ENCODE assay signal across 31 mouse cellular contexts in the genomic region with DNA sequence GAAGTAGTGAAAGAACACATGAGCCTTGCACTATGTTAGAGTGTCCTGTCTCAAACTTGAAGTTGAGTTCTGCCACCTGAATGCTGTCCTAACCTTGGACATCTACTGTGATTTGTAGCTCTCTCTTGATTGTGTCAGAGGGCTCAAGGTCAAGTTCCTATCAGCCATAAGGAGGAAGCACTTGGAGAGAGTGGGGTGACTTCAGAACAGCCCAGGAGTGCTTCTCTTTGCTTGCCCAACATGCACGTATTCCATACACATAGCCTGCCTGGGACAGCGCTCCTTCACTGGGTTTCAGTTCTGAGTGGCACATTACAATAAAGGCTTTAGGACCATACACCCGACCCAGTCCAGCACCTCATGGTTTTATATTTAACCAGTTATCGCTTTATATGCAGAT. TPM values are rescaled to one million over a fixed set of nuclear protein-coding genes. Genes with fewer than 3 reads are reported as not detected.
A peak's percentile ranks its signal among the peaks of the same experiment; 100 is the strongest.
DNase-seq lines count a peak whose midpoint lies in the region; ATAC-seq and TF ChIP-seq lines count a peak whose summit lies in the region.
"Had no signal": no experiment of that assay in that cellular context is flagged by ENCODE, and none has a peak within 500 bp of the region (broad histone marks: within the 10 kb centered on the region; RNA-seq: fewer than 3 reads in every experiment).

No protein-coding gene starts in this region.

- no peak overlapping the region for H3K27ac ChIP-seq in heart, embryonic 10.5 days
- H3K27ac ChIP-seq: embryonic facial prominence, embryonic 10.5 days; embryonic facial prominence, embryonic 13.5 days; forebrain, embryonic 12.5 days; forebrain, embryonic 15.5 days; heart, embryonic 15.5 days; hindbrain, embryonic 14.5 days; hindbrain, postnatal 0 days had no signal

- H3K9me3 ChIP-seq in heart, embryonic 10.5 days = no peaks in the 10 kb centered on the region
- H3K9me3 ChIP-seq: embryonic facial prominence, embryonic 10.5 days; embryonic facial prominence, embryonic 13.5 days; forebrain, embryonic 12.5 days; forebrain, embryonic 15.5 days; heart, embryonic 12.5 days; heart, embryonic 15.5 days had no signal

- TF ChIP-seq CTCF in lung, adult 2 months (IDR thresholded peaks at IDR 0.05; ENCODE audit: insufficient read depth, low read length) = no peak

- peak; percentile 70 for DNase-seq in heart, adult 11 months
- no peak for DNase-seq in heart, embryonic 10.5 days (ENCODE audit: low spot score)
- DNase-seq in lung, postnatal 36 days = peak; percentile 57
- no peak for DNase-seq in lung, adult 2 months
- DNase-seq in 416B (ENCODE audit: low read depth) = peak; percentile 70
- no peak for DNase-seq in right cerebral cortex, postnatal 36 days (ENCODE audit: low spot score in 2 of 2)
- DNase-seq in urinary bladder, postnatal 25 days (ENCODE audit: low spot score) = no peak
- DNase-seq: adrenal gland, adult 8-10 months; adrenal gland, postnatal 25 days; cerebellum, adult 11-12 months; cerebellum, adult 8-10 months; cerebellum, postnatal 10 days; cerebellum, postnatal 36 days; embryo, embryonic 11 days; gastrocnemius, postnatal 10 days; gastrocnemius, postnatal 36 days; heart, postnatal 10 days; heart, postnatal 36 days had no signal

- 77% methylated on average over 4 of the region's 4 CpGs for WGBS in heart, embryonic 10.5 days
- 76% methylated on average over 4 of the region's 4 CpGs for WGBS in lung, adult 2 months

- no peak for TF ChIP-seq POLR2A in lung, adult 2 months (IDR thresholded peaks at IDR 0.05; ENCODE audit: borderline replicate concordance, extremely low read depth, low read depth, low read length)

- peaks cover 11% of the 10 kb centered on the region; the same call in 1 of the 2 replicates for H3K4me1 ChIP-seq in heart, embryonic 10.5 days
- no peaks in the 10 kb centered on the region; the same call in none of the 2 replicates for H3K4me1 ChIP-seq in lung, adult 2 months (ENCODE audit: control insufficient read depth, insufficient read depth, low read length)
- H3K4me1 ChIP-seq: embryonic facial prominence, embryonic 10.5 days; embryonic facial prominence, embryonic 13.5 days; forebrain, embryonic 12.5 days; forebrain, embryonic 15.5 days had no signal

- no peaks in the 10 kb centered on the region for H3K36me3 ChIP-seq in heart, embryonic 10.5 days
- H3K36me3 ChIP-seq: embryonic facial prominence, embryonic 10.5 days; embryonic facial prominence, embryonic 13.5 days; forebrain, embryonic 12.5 days; forebrain, embryonic 15.5 days; heart, embryonic 12.5 days; heart, embryonic 15.5 days had no signal

- peak; percentile 28; the same call in 1 of the 2 replicates for ATAC-seq in granulocyte monocyte progenitor cell, adult 5-6 weeks (replicated peaks; ENCODE audit: poor library complexity, severe bottlenecking)
- ATAC-seq: activated CD4-positive, CD25-positive, alpha-beta regulatory T cell, adult 4 months; CD4-positive, CD25-positive, alpha-beta regulatory T cell, adult 4 months; forebrain, embryonic 15.5 days; hindbrain, postnatal 0 days; inflammation-experienced regulatory T-cells, adult 6 months had no signal

- no peak overlapping the region for H3K4me3 ChIP-seq in heart, embryonic 10.5 days
- no peak overlapping the region for H3K4me3 ChIP-seq in lung, adult 2 months (replicated peaks; ENCODE audit: extremely low read depth, low read depth, low read length)
- H3K4me3 ChIP-seq: embryonic facial prominence, embryonic 10.5 days; embryonic facial prominence, embryonic 13.5 days; erythroblast, embryonic 14.5 days; forebrain, embryonic 12.5 days; forebrain, embryonic 15.5 days; heart, embryonic 12.5 days; heart, embryonic 15.5 days had no signal

- H3K27me3 ChIP-seq in heart, embryonic 10.5 days (ENCODE audit: insufficient read depth, poor library complexity, severe bottlenecking) = no peaks in the 10 kb centered on the region
- H3K27me3 ChIP-seq: embryonic facial prominence, embryonic 13.5 days; forebrain, embryonic 12.5 days; forebrain, embryonic 15.5 days; heart, embryonic 15.5 days had no signal

RNA-seq across cellular contexts. Expression of gene Bhlhe41, which starts 19.7 kb away (rescaled TPM):
- polyA plus RNA-seq in heart, embryonic 10.5 days (2016; fragmentation: Nextera tagmentation; extraction: Ambion mirVana) = 3.8 and 7.4 TPM in 2 replicates
- 5.2 and 10.1 TPM in 2 replicates for polyA plus RNA-seq in lung, adult 2 months (2012; rRNA removed)
- not detected in 2 replicates for total RNA-seq in granulocyte monocyte progenitor cell, adult 5-6 weeks (2014; fragmentation: Nextera tagmentation)
- total RNA-seq in granulocyte monocyte progenitor cell, adult 5-6 weeks (2017) = not detected in 2 replicates

RNA-seq across cellular contexts. Expression of gene Sspn, which starts 46.4 kb away (rescaled TPM):
- polyA plus RNA-seq in heart, embryonic 10.5 days (2016; fragmentation: Nextera tagmentation; extraction: Ambion mirVana) = 26.6 and 46.8 TPM in 2 replicates
- polyA plus RNA-seq in lung, adult 2 months (2012; rRNA removed) = 7.0 and 10.1 TPM in 2 replicates
- total RNA-seq in granulocyte monocyte progenitor cell, adult 5-6 weeks (2014; fragmentation: Nextera tagmentation) = not detected in 2 replicates
- not detected in 2 replicates for total RNA-seq in granulocyte monocyte progenitor cell, adult 5-6 weeks (2017)
- polyA plus RNA-seq: activated CD4-positive, CD25-positive, alpha-beta regulatory T cell, adult 4 months; CD4-positive, CD25-positive, alpha-beta regulatory T cell, adult 4 months; erythroblast, embryonic 14.5 days had no signal

Comparison
In these comparisons a context has a peak if more than half of its experiments do, and no peak if none do; other contexts are left out.
1. DNase-seq: peak in heart, adult 11 months (single experiment), lung, postnatal 36 days (single experiment) and 416B (single experiment); none in heart, embryonic 10.5 days (single experiment), lung, adult 2 months (single experiment), right cerebral cortex, postnatal 36 days (0 of 2) and urinary bladder, postnatal 25 days (single experiment).